Mouse (Mus musculus) stomach, postnatal 0 days (tissue): ENCODE data around the gene Ginm1. TPM values are rescaled to one million over a fixed set of nuclear protein-coding genes. Genes with fewer than 3 reads are reported as not detected.
"Not testable (repeated sequence)": the region's sequence is repeated elsewhere in the genome, so short reads cannot be mapped to it uniquely, and the experiment has no call there.

Experiments
- ATAC-seq: fragments of 200-750 bp; cut with Nextera tagmentation; 2 replicates; pipeline ENCODE4 v1.8.0; 2017; ENCODE audit not compliant: low FRiP score, low TSS enrichment
- DNase-seq: peaks from one replicate; pipeline ENCODE4 v3.0.0-alpha.2; 2016; ENCODE audit warnings: low spot score
- H3K27ac ChIP-seq: fragments of 300-500 bp; sonication (generic); replicated peaks from 2 replicates; pipeline ENCODE4 v1.5.1; 2014; ENCODE audit warnings: mild to moderate bottlenecking, control low read depth
- H3K27me3 ChIP-seq: fragments of 300-500 bp; sonication (generic); 2 replicates; pipeline ENCODE4 v1.6.1; 2014; ENCODE audit warnings: low read length; ENCODE audit not compliant: control insufficient read depth, insufficient read depth
- H3K36me3 ChIP-seq: fragments of 300-500 bp; sonication (generic); 2 replicates; pipeline ENCODE4 v1.6.1; 2014; ENCODE audit warnings: low read length, mixed read lengths; ENCODE audit not compliant: control insufficient read depth, insufficient read depth
- H3K4me1 ChIP-seq: fragments of 300-500 bp; sonication (generic); replicated peaks from 2 replicates; pipeline ENCODE4 v1.6.1; 2014; ENCODE audit warnings: antibody characterized with exemption; ENCODE audit not compliant: control insufficient read depth, insufficient read depth
- H3K4me2 ChIP-seq: fragments of 300-500 bp; sonication (generic); replicated peaks from 2 replicates; pipeline ENCODE4 v1.6.1; 2014; ENCODE audit warnings: low read depth, mild to moderate bottlenecking, control low read depth, moderate library complexity
- H3K4me3 ChIP-seq: fragments of 300-500 bp; sonication (generic); 2 replicates; pipeline ENCODE4 v1.5.1; 2014; ENCODE audit warnings: low read depth, low read length, control low read depth
- H3K9ac ChIP-seq: fragments of 300-500 bp; sonication (generic); 2 replicates; pipeline ENCODE4 v1.6.1; 2014; ENCODE audit warnings: mild to moderate bottlenecking, low read length, control low read depth, mixed read lengths
- H3K9me3 ChIP-seq: fragments of 300-500 bp; sonication (generic); 2 replicates; pipeline ENCODE4 v1.6.1; 2016; ENCODE audit warnings: low read length; ENCODE audit not compliant: control insufficient read depth
- CTCF ChIP-seq: IDR thresholded peaks from 2 replicates; pipeline ENCODE4 v1.5.1; 2016; ENCODE audit warnings: antibody characterized with exemption, low read depth, mild to moderate bottlenecking, moderate library complexity
- EP300 ChIP-seq: optimal IDR thresholded peaks from 2 replicates; pipeline ENCODE3; 2016; ENCODE audit warnings: antibody characterized with exemption
- WGBS: fragments of 180-500 bp; shearing (Covaris S2); extraction: QIAGEN DNeasy Blood & Tissue Kit; methylation state at CpG from one replicate; pipeline ENCODE4 v1.1.7; 2014; 5-methylcytosine and 5-hydroxymethylcytosine counted together
- polyA plus RNA-seq: library from polyadenylated mRNA; unstranded; fragments of >200 nt; fragmentation: Nextera tagmentation; extraction: Ambion mirVana; gene quantifications from 2 replicates; pipeline ENCODE4 v1.2.1, GENCODE M21; 2015

Ginm1 gene
- polyA plus RNA-seq, 1 experiment from 2014 or later = 88.8 TPM

- no peak for DNase-seq
- no peak for ATAC-seq
- peaks cover 24% of the 10 kb centered on the region for H3K36me3 ChIP-seq
- H3K27me3 ChIP-seq = no peaks in the 10 kb centered on the region
- no peak overlapping the region for H3K4me2 ChIP-seq
- H3K9me3 ChIP-seq = no peaks in the 10 kb centered on the region
- H3K9ac ChIP-seq = no peak overlapping the region
- no peak overlapping the region for H3K4me3 ChIP-seq
- no peak overlapping the region for H3K27ac ChIP-seq
- TF ChIP-seq EP300 (no peak), CTCF (no peak)
- 90% methylated on average over 6 of the region's 6 CpGs for WGBS
- no peaks in the 10 kb centered on the region for H3K4me1 ChIP-seq
These were observed 43.9 kb downstream of the Ginm1 start for GRCm38 (mm10) chr10:7748752-7749151.

- H3K27ac ChIP-seq, H3K27me3 ChIP-seq, H3K4me2 ChIP-seq, DNase-seq, ATAC-seq, H3K9ac ChIP-seq, H3K9me3 ChIP-seq, H3K4me3 ChIP-seq, H3K4me1 ChIP-seq: not testable (repeated sequence)
- peaks cover 24% of the 10 kb centered on the region for H3K36me3 ChIP-seq
- WGBS = 94% methylated on average over 6 of the region's 6 CpGs
These were observed 47.1 kb downstream of the Ginm1 start for GRCm38 (mm10) chr10:7745528-7745927.

- H3K4me3 ChIP-seq = no peak overlapping the region
- TF ChIP-seq EP300 (no peak), CTCF (no peak)
- H3K27me3 ChIP-seq = no peaks in the 10 kb centered on the region
- ATAC-seq (no peak), DNase-seq (no peak)
- 0 out of 2 replicates have a peak, but pooled peaks cover 2% of the 10 kb centered on the region for H3K36me3 ChIP-seq
- no peak overlapping the region for H3K27ac ChIP-seq
- H3K9ac ChIP-seq = no peak overlapping the region
- H3K4me2 ChIP-seq = no peak overlapping the region
- 61% methylated on average over 3 of the region's 3 CpGs for WGBS
- no peaks in the 10 kb centered on the region for H3K4me1 ChIP-seq
- H3K9me3 ChIP-seq = no peaks in the 10 kb centered on the region
These were observed 54.7 kb downstream of the Ginm1 start for GRCm38 (mm10) chr10:7737914-7738313.

GRCm38 (mm10) chr10:7737122-7737521 lies 55.5 kb downstream of the Ginm1 start:
- Histone ChIP-seq H3K27ac (no peak overlapping the region), H3K9ac (no peak overlapping the region), H3K36me3 (no peaks in the 10 kb centered on the region), H3K4me2 (no peak overlapping the region), H3K4me1 (no peaks in the 10 kb centered on the region), H3K9me3 (no peaks in the 10 kb centered on the region), H3K4me3 (no peak overlapping the region), H3K27me3 (no peaks in the 10 kb centered on the region)
- DNase-seq (no peak), ATAC-seq (no peak)
- TF ChIP-seq CTCF (no peak), EP300 (no peak)

- H3K4me2 ChIP-seq = no peak overlapping the region
- H3K9me3 ChIP-seq = no peaks in the 10 kb centered on the region
- no peaks in the 10 kb centered on the region for H3K36me3 ChIP-seq
- no peak for DNase-seq
- no peak overlapping the region for H3K27ac ChIP-seq
- H3K27me3 ChIP-seq = no peaks in the 10 kb centered on the region
- no peaks in the 10 kb centered on the region for H3K4me1 ChIP-seq
- no peak overlapping the region for H3K4me3 ChIP-seq
- no peak overlapping the region for H3K9ac ChIP-seq
- no peak for TF ChIP-seq CTCF
- no peak for TF ChIP-seq EP300
- no peak for ATAC-seq
These were observed 61.0 kb downstream of the Ginm1 start for GRCm38 (mm10) chr10:7731582-7731981.

- ATAC-seq (no peak), DNase-seq (no peak)
- Histone ChIP-seq H3K9me3 (no peaks in the 10 kb centered on the region), H3K4me2 (peak overlapping the region; percentile 77), H3K27ac (no peak overlapping the region), H3K4me3 (peak overlapping the region; percentile 75; the same call in 1 of the 2 replicates), H3K27me3 (no peaks in the 10 kb centered on the region), H3K36me3 (no peaks in the 10 kb centered on the region), H3K4me1 (no peaks in the 10 kb centered on the region), H3K9ac (no peak overlapping the region)
- 10% methylated on average over 3 of the region's 3 CpGs for WGBS
- no peak for TF ChIP-seq CTCF
- TF ChIP-seq EP300 = no peak
These were observed 65.6 kb downstream of the Ginm1 start for GRCm38 (mm10) chr10:7727011-7727410.
